Mouse (Mus musculus) forebrain, embryonic 10.5 days (tissue): Measurements from ENCODE around the gene 4930562C15Rik. TPM values are rescaled to one million over a fixed set of nuclear protein-coding genes. Genes with fewer than 3 reads are reported as not detected.

Experiments
- DNase-seq: peaks from one replicate; pipeline ENCODE4 v3.0.0-alpha.2; 2017; ENCODE audit warnings: low spot score; ENCODE audit errors: extremely low spot score
- H3K27ac ChIP-seq: fragments of 300-500 bp; sonication (generic); 2 replicates; pipeline ENCODE4 v1.5.1; 2016; ENCODE audit warnings: mild to moderate bottlenecking
- H3K27me3 ChIP-seq: fragments of 300-500 bp; sonication (generic); 2 replicates; pipeline ENCODE4 v1.6.1; 2016; ENCODE audit warnings: mild to moderate bottlenecking; ENCODE audit not compliant: poor library complexity, severe bottlenecking
- H3K36me3 ChIP-seq: fragments of 300-500 bp; sonication (generic); replicated peaks from 2 replicates; pipeline ENCODE4 v1.6.1; 2016; ENCODE audit warnings: mild to moderate bottlenecking, moderate library complexity
- H3K4me1 ChIP-seq: fragments of 300-500 bp; sonication (generic); 2 replicates; pipeline ENCODE4 v1.6.1; 2016
- H3K4me3 ChIP-seq: fragments of 300-500 bp; sonication (generic); 2 replicates; pipeline ENCODE4 v1.5.1; 2016; ENCODE audit warnings: mild to moderate bottlenecking, moderate library complexity
- H3K9me3 ChIP-seq: fragments of 300-500 bp; sonication (generic); 2 replicates; pipeline ENCODE4 v1.6.1; 2016; ENCODE audit warnings: mild to moderate bottlenecking, moderate library complexity
- WGBS: fragments of 180-500 bp; shearing (Covaris S2); methylation state at CpG from one replicate; pipeline ENCODE4 v1.1.7; 2016; 5-methylcytosine and 5-hydroxymethylcytosine counted together
- polyA plus RNA-seq: library from polyadenylated mRNA; unstranded; fragments of >200 nt; fragmentation: Nextera tagmentation; extraction: Ambion mirVana; gene quantifications from 2 replicates; pipeline ENCODE4 v1.2.1, GENCODE M21; 2016

Gene 4930562C15Rik
- polyA plus RNA-seq, 1 experiment from 2014 or later = 0.25 TPM

DNA sequence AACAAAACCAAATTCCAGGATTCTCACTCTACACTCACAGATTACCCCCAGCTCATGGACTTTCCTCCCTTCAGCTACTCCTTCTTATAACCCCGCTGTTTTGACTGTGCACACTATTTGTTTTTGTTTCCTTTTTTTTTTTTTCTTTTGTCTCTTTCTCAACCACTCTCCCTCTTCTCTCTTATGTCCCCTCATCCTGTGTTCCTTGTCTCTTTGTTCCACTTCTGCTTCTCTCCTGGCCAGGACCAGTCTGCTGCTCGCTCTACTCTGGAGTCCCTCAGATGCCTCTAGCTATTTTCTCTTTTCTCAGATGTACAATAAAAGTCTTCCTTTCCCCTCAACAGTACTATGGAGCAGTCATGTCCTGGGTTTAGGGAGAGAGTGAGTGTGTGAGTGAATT is 67.2 kb downstream of the 4930562C15Rik start:
- Histone ChIP-seq H3K4me3 (no peak overlapping the region), H3K9me3 (no peaks in the 10 kb centered on the region), H3K27ac (no peak overlapping the region), H3K27me3 (no peaks in the 10 kb centered on the region), H3K4me1 (peaks cover 11% of the 10 kb centered on the region), H3K36me3 (peaks cover 5% of the 10 kb centered on the region)
- no peak for DNase-seq
- WGBS = 90% methylated on average over 2 of the region's 2 CpGs

GRCm38 (mm10) chr16:4903491-4904102 is 68.4 kb downstream of the 4930562C15Rik start:
- WGBS = 88% methylated on average over 6 of the region's 6 CpGs

GRCm38 (mm10) chr16:4904878-4905277 is 69.7 kb downstream of the 4930562C15Rik start:
- Histone ChIP-seq H3K4me1 (peaks cover 8% of the 10 kb centered on the region), H3K27ac (no peak overlapping the region), H3K9me3 (no peaks in the 10 kb centered on the region), H3K4me3 (no peak overlapping the region), H3K36me3 (peaks cover 17% of the 10 kb centered on the region), H3K27me3 (no peaks in the 10 kb centered on the region)
- no peak for DNase-seq
- 89% methylated on average over 3 of the region's 3 CpGs for WGBS

More at GRCm38 (mm10) chr16:4903491-4904102, 68.4 kb downstream of the 4930562C15Rik start:
- H3K36me3 ChIP-seq = peaks cover 8% of the 10 kb centered on the region
- no peaks in the 10 kb centered on the region for H3K27me3 ChIP-seq
- H3K4me3 ChIP-seq = no peak overlapping the region
- peaks cover 11% of the 10 kb centered on the region for H3K4me1 ChIP-seq
- no peak overlapping the region for H3K27ac ChIP-seq
- H3K9me3 ChIP-seq = no peaks in the 10 kb centered on the region
- DNase-seq = no peak

- DNase-seq = no peak
- 59% methylated on average over 1 of the region's 1 CpGs for WGBS
- H3K27me3 ChIP-seq = no peaks in the 10 kb centered on the region
- H3K4me3 ChIP-seq = no peak overlapping the region
- no peak overlapping the region for H3K27ac ChIP-seq
- H3K9me3 ChIP-seq = no peaks in the 10 kb centered on the region
- H3K4me1 ChIP-seq = peaks cover 8% of the 10 kb centered on the region
- H3K36me3 ChIP-seq = peaks cover 24% of the 10 kb centered on the region
Measured at GRCm38 (mm10) chr16:4905591-4905990, 70.4 kb downstream of the 4930562C15Rik start.

DNA sequence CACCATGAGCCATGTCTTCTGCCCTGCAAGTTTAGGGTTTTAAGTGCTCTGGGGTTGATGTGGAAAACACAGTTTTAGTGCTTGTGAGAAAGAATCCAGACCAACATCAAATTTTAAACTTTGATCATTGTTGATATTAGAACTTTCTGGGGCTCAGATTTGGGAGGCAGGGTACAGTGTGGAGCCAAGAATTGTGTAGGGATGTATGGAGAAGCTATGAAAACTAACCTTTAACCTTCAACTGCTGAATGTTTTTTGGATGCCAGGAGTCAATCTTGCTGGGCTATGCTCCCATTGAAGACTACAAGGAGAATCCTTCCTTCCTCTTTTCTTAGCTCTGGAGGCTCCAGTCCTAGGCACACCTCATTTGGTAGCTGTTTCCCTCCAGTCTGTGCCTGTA is 71.3 kb downstream of the 4930562C15Rik start:
- no peak for DNase-seq
- Histone ChIP-seq H3K27me3 (no peaks in the 10 kb centered on the region), H3K36me3 (peaks cover 34% of the 10 kb centered on the region), H3K4me1 (no peaks in the 10 kb centered on the region), H3K4me3 (no peak overlapping the region), H3K9me3 (no peaks in the 10 kb centered on the region), H3K27ac (no peak overlapping the region)

DNA sequence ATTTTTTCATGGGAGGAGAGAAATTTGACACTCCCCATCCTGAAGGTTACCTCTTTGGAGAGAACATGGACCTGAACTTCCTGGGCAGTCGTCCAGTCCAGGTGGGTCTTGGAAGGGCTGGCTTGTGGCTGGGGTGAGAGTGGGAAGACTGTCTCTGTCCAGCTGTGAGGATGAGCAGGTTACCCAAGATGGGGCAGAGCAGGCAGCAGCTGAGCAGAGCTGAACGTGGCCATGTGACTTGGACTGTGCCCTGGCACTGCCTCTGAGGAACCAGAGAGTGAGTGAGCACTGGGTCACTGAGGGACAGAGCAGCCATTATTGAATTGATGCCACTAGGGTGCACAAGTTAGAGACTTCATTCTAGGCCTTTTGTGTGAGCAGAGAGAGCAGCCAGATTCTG is 72.2 kb downstream of the 4930562C15Rik start:
- no peak overlapping the region for H3K27ac ChIP-seq
- peaks cover 42% of the 10 kb centered on the region for H3K36me3 ChIP-seq
- H3K9me3 ChIP-seq = no peaks in the 10 kb centered on the region
- DNase-seq = no peak
- H3K27me3 ChIP-seq = no peaks in the 10 kb centered on the region
- H3K4me1 ChIP-seq = no peaks in the 10 kb centered on the region
- WGBS = 77% methylated on average over 2 of the region's 2 CpGs
- no peak overlapping the region for H3K4me3 ChIP-seq

DNA sequence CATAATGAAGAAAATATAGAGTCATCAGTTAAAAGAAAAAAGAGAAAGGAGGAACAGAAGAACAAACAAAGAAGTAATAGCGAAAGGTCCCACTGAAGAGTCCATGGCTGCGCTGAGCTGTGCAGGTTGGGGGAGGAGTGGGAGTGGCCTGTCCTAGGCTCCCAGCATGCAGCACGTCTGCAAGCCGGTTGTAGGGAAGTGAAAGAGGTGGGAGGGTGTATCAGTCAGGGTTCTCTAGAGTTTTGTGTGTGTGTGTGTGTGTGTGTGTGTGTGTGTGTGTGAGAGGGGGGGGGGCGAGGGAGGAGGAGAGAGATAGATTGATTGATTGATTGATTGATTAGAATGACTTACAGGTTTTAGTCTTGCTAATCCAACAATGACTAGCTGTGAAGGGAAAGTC is 72.8 kb downstream of the 4930562C15Rik start:
- H3K4me1 ChIP-seq = no peaks in the 10 kb centered on the region; the same call in 1 of the 2 replicates
- WGBS = 57% methylated on average over 5 of the region's 5 CpGs
- H3K27me3 ChIP-seq = no peaks in the 10 kb centered on the region
- no peak overlapping the region for H3K27ac ChIP-seq
- no peaks in the 10 kb centered on the region for H3K9me3 ChIP-seq
- peaks cover 48% of the 10 kb centered on the region for H3K36me3 ChIP-seq
- H3K4me3 ChIP-seq = no peak overlapping the region
- DNase-seq = no peak

DNA sequence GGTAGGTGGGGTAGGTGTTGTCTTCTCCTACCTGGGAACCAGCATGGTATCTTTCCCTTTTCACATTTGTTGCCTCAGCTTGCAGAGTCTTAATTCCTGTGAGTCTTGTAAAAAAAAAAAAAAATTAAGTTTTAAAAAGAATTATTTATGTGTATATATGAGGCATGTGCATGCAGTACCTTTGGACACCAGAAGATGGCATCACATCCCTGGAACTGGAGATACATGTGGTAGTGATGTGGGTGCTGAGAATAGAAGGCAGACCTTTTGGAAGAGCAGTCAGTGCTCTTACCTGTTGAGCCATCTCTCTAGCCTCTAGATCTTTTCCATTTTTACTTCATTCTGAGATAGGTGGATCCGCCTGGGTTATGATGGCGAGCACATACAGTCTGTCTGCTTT is 74.5 kb downstream of the 4930562C15Rik start:
- 95% methylated on average over 2 of the region's 2 CpGs for WGBS
- Histone ChIP-seq H3K9me3 (no peaks in the 10 kb centered on the region), H3K27me3 (no peaks in the 10 kb centered on the region), H3K36me3 (peaks cover 64% of the 10 kb centered on the region), H3K27ac (no peak overlapping the region), H3K4me3 (no peak overlapping the region), H3K4me1 (peaks cover 9% of the 10 kb centered on the region; the same call in 1 of the 2 replicates)
- no peak for DNase-seq

DNA sequence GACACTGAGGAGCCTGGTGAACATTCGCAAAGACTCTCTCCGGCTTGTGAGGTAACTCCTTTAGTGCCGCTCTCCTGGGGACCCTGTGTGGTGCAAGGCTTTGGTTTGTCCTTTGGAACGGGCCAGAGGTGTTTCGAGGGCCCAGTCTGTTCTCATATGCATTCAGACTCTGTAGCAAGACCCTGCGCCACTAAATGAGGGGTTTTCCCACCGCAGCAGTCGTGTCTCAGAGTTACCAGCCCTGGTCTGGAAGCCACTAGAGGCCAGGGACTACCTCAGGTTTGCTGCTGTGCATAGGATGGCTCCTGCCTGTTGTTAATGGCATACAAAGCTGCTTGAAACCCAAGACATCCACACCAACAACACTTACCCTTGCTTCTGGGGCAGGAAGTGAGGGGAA is 75.5 kb downstream of the 4930562C15Rik start:
- no peak for DNase-seq
- no peak overlapping the region for H3K4me3 ChIP-seq
- peaks cover 9% of the 10 kb centered on the region; the same call in 1 of the 2 replicates for H3K4me1 ChIP-seq
- H3K27ac ChIP-seq = no peak overlapping the region
- 95% methylated on average over 8 of the region's 8 CpGs for WGBS
- H3K9me3 ChIP-seq = no peaks in the 10 kb centered on the region
- H3K36me3 ChIP-seq = peaks cover 71% of the 10 kb centered on the region
- no peaks in the 10 kb centered on the region for H3K27me3 ChIP-seq

GRCm38 (mm10) chr16:4912074-4912648 is 76.9 kb downstream of the 4930562C15Rik start:
- no peak for DNase-seq
- H3K9me3 ChIP-seq = no peaks in the 10 kb centered on the region
- H3K36me3 ChIP-seq = peaks cover 83% of the 10 kb centered on the region
- no peak overlapping the region for H3K4me3 ChIP-seq
- no peaks in the 10 kb centered on the region for H3K27me3 ChIP-seq
- H3K27ac ChIP-seq = no peak overlapping the region
- peaks cover 9% of the 10 kb centered on the region; the same call in 1 of the 2 replicates for H3K4me1 ChIP-seq
- WGBS = 78% methylated on average over 10 of the region's 10 CpGs

DNA sequence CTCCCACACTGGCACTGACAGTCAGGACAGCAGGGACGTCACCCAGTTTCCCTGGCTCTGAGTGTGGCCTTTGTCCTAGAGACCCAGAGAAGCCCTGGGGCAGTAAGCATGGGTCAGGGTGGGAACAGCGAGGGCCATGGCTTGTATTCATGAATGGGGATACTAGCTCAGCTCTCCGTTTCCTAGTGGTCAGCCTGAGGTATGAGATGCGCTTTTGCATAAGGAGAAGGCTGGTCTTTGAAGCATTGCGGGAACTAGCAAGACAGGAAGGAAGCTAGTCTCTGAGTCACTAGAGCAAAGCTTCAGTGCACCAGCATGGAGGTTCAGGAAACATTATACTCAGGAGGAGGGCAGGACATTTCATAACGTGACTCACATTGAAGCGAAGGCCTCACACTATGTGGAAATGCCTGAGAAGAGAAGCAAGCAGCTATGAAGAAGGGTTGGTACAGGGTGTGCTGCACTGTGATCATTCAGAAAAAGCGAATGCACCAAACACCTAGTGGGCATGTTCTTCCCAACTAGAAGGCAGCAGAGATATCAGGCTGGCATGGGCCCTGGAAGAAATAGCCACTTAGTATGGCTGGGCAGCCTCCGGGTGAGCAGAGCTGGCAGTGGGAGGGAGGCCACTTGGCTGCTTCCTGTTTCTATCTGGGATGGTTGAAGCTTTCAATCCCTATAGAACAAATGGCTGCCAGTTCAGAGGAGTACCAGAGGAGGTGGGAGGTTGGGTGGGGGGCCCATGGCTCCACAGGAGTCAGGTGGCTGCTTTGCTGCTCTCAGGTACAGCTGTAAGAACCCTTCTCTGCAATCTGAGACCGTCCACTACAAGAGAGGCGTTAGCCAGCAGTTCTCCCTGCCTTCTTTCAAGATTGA is 77.9 kb downstream of the 4930562C15Rik start:
- no peaks in the 10 kb centered on the region for H3K9me3 ChIP-seq
- DNase-seq = no peak
- H3K36me3 ChIP-seq = peaks cover 79% of the 10 kb centered on the region
- H3K4me3 ChIP-seq = no peak overlapping the region
- peaks cover 9% of the 10 kb centered on the region; the same call in 1 of the 2 replicates for H3K4me1 ChIP-seq
- H3K27ac ChIP-seq = peak overlapping the region; percentile 13; the same call in 1 of the 2 replicates
- no peaks in the 10 kb centered on the region for H3K27me3 ChIP-seq
- WGBS = 73% methylated on average over 11 of the region's 11 CpGs

DNA sequence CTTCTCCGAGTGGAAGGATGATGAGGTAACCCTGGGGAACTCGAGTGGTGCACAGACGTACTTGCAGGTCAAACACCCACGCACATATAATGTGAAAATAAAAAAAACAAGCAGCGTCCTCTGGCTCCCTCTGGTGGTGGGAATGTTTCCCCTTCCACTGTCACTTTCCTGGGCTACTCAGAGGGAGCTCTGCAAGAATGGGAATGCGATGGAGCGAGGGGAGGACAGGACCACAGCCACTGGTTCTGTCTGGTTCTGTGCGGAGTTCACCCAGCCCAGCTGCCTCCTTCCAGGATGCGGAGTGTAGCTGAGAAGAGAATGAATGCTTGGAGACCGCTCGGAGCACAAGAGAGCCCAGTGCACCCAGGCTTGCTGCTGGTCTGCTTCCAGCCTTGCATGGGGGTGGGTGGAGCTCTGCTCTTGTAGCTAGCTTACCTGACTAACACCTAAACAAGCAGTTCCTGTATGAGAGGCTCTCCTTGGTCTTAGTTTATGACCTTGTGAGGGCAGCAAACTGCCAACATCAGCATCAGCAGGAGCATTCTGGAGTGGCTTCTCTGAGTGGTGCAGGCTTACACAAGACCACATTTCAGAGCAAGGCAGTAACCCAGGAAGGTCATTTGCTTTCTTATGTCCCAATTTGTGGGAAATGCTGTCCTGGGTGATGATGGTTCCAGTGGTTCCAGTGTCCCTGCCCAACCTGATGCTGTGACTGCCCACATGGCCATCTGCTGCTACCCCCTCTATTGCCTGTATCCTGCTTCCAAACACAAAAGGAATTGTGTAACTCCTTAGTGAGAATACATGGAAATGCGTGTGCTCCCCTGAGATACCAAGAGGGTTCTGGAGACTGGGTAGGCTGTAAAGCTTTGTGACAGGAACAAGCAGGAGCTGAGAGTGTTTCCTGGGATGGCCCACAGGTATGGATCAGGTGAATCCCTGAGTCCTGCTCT is 78.8 kb downstream of the 4930562C15Rik start:
- H3K4me1 ChIP-seq = peaks cover 9% of the 10 kb centered on the region; the same call in 1 of the 2 replicates
- peak overlapping the region; percentile 13; the same call in 1 of the 2 replicates for H3K27ac ChIP-seq
- no peaks in the 10 kb centered on the region for H3K27me3 ChIP-seq
- peak; percentile 78 for DNase-seq
- no peak overlapping the region for H3K4me3 ChIP-seq
- WGBS = 41% methylated on average over 12 of the region's 12 CpGs
- H3K9me3 ChIP-seq = no peaks in the 10 kb centered on the region
- peaks cover 78% of the 10 kb centered on the region for H3K36me3 ChIP-seq
